Mouse (Mus musculus) erythroblast, embryonic 14.5 days (primary cell): ENCODE measurements around the gene Clca4b. TPM values are rescaled to one million over a fixed set of nuclear protein-coding genes. Genes with fewer than 3 reads are reported as not detected.
"Not testable (repeated sequence)": the region's sequence is repeated elsewhere in the genome, so short reads cannot be mapped to it uniquely, and the experiment has no call there.

Source experiments
- H3K27me3 ChIP-seq: 2 replicates; pipeline ENCODE4 v1.6.1; 2012; ENCODE audit warnings: inconsistent platforms; ENCODE audit not compliant: control insufficient read depth
- H3K36me3 ChIP-seq: 2 replicates; pipeline ENCODE4 v1.6.1; 2012; ENCODE audit warnings: mild to moderate bottlenecking, inconsistent platforms; ENCODE audit not compliant: control insufficient read depth
- H3K4me1 ChIP-seq: 2 replicates; pipeline ENCODE4 v1.6.1; 2012; ENCODE audit warnings: inconsistent platforms; ENCODE audit not compliant: control insufficient read depth
- H3K4me3 ChIP-seq: replicated peaks from 2 replicates; pipeline ENCODE3; 2012; ENCODE audit warnings: moderate library complexity, mild to moderate bottlenecking, inconsistent platforms
- H3K9me3 ChIP-seq: 2 replicates; pipeline ENCODE4 v1.6.1; 2012; ENCODE audit warnings: low read length, inconsistent platforms, mixed read lengths; ENCODE audit not compliant: control insufficient read depth
- GATA1 ChIP-seq: IDR thresholded peaks from 2 replicates; pipeline ENCODE4 v1.6.1; 2012; ENCODE audit warnings: low read length, inconsistent platforms, mixed read lengths
- TAL1 ChIP-seq: IDR thresholded peaks from 3 replicates; pipeline ENCODE4 v1.6.1; 2012; ENCODE audit warnings: low read length, inconsistent platforms, mixed read lengths
- polyA plus RNA-seq: library from polyadenylated mRNA; stranded (reverse); fragments of >175 nt; gene quantifications from 2 replicates; pipeline ENCODE4 v1.2.3, GENCODE M21; 2012

Clca4b gene
- polyA plus RNA-seq, 1 experiment: not detected

DNA sequence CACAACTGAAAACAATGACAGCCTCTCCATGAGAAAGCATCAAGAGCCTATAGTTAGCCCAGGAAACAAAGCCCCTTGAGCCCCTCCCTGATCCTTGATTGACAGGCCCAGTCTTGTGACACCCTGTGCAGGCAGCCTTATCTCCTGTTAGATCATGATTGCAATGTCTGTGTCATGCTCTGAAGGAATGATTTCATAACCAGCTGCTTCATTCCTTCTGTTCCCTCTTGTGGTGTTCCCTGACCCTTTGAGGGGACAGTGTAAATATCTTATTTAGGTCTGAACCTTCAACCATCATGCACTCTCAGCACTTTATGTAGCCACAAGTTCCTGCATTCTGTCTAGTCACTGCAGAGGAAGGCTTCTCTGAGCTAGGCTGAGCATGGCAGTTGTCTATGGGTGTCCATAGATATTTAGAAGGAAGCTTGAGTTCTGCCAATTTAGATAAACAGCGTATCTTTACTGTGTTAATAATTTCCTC lies 722 bp upstream of the Clca4b start:
- TF ChIP-seq GATA1 (no peak), TAL1 (no peak)
- no peaks in the 10 kb centered on the region for H3K4me1 ChIP-seq

GRCm38 (mm10) chr3:144914014-144914413 lies 18.3 kb downstream of the Clca4b start:
- Histone ChIP-seq H3K27me3 (no peaks in the 10 kb centered on the region), H3K4me3 (no peak overlapping the region), H3K9me3 (no peaks in the 10 kb centered on the region), H3K36me3 (no peaks in the 10 kb centered on the region), H3K4me1 (no peaks in the 10 kb centered on the region)
- TF ChIP-seq TAL1: no peak
- no peak for TF ChIP-seq GATA1

More for the DNA sequence above, 722 bp upstream of the Clca4b start:
- Histone ChIP-seq H3K9me3 (no peaks in the 10 kb centered on the region), H3K27me3 (no peaks in the 10 kb centered on the region), H3K36me3 (no peaks in the 10 kb centered on the region), H3K4me3 (no peak overlapping the region)

DNA sequence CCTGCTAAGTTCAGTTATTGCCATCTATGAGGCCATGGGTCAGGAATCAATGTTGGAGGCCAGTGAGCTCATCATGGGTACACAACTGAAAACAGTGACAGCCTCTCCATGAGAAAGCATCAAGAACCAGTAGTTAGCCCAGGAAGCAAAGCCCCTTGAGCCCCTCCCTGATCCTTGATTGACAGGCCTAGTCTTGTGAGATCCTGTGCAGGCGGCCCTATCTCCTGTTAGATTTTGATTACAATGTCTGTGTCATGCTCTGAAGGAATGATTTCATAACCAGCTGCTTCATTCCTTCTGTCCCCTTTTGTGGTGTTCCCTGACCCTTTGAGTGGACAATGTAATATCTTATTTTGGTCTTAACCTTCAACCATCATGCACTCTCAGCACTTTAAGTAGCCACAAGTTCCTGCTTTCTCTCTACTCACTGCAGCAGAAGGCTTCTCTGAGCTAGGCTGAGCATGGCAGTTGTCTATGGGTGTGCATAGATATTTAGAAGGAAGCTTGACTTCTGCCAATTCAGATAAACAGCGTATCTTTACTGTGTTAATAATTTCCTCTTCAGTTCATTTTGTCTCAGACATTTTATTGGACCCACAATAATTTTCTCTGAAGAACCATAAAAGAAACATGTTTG lies 35.2 kb downstream of the Clca4b start:
- no peaks in the 10 kb centered on the region for H3K36me3 ChIP-seq
- TF ChIP-seq GATA1 (no peak), TAL1 (no peak)
- no peaks in the 10 kb centered on the region for H3K4me1 ChIP-seq
- H3K27me3 ChIP-seq: no peaks in the 10 kb centered on the region
- H3K4me3 ChIP-seq: no peak overlapping the region
- peaks cover 2% of the 10 kb centered on the region; the same call in 1 of the 2 replicates for H3K9me3 ChIP-seq

DNA sequence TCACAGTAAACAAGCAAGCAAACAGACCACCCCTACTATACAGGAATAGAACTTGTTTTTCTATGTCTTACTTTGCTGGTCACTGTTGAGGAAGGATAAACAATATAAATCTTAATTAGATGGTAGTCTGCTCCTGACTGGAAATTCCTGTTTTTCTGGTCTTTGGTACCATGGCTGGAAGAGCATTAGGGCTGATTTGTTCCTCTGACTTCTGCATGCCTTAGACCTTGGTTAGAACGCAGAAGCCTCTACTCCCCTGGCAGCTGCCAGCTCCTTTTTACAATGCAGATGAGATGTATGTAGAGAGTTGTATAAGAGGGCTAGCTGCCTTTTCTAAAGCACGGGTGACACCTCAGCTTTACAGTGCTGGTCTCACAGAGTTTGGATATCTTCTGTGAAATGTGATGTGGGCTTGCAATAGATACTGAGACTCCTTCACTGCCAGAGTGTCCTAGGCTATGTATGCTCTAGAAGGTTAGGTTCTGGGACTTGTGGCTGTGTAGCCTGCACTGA lies 42.0 kb downstream of the Clca4b start:
- Histone ChIP-seq H3K4me3 (no peak overlapping the region), H3K9me3 (0 out of 2 replicates have a peak, but pooled peaks cover 2% of the 10 kb centered on the region), H3K27me3 (no peaks in the 10 kb centered on the region), H3K4me1 (no peaks in the 10 kb centered on the region), H3K36me3 (no peaks in the 10 kb centered on the region)
- TF ChIP-seq TAL1: no peak
- TF ChIP-seq GATA1: no peak

DNA sequence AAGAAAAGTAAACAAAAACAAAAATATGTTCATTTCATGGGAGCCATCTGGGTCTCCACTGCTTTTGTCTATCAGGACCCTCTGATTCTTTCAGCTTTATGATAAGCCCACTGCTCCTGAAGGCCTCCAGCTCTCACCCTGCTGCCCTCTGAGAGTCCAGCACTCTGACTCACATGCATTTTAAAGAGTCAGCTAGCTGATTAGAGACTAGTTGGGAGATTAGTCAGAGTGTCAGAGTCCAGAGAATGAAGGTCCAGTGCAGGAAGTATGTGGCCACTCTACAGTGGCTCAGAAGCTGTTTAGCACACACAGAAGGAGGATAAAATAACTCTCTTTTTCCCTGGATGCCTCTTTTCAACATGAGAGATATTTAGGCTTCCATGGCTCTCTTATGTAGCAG lies 45.4 kb downstream of the Clca4b start:
- no peak for TF ChIP-seq TAL1
- TF ChIP-seq GATA1: no peak
- Histone ChIP-seq H3K9me3 (no peaks in the 10 kb centered on the region), H3K36me3 (no peaks in the 10 kb centered on the region), H3K27me3 (no peaks in the 10 kb centered on the region), H3K4me3 (no peak overlapping the region), H3K4me1 (no peaks in the 10 kb centered on the region)

GRCm38 (mm10) chr3:144872012-144872411 lies 60.3 kb downstream of the Clca4b start:
- not testable (repeated sequence) for H3K27me3 ChIP-seq, H3K4me1 ChIP-seq, H3K9me3 ChIP-seq, H3K4me3 ChIP-seq, H3K36me3 ChIP-seq

Other genes starting within 250 kb of the Clca4b start
- 15.0 and 16.1 TPM in 2 replicates for gene Sh3glb1, start 212.2 kb downstream of the Clca4b start, polyA plus RNA-seq
- gene Clca3a1, start 171.6 kb downstream of the Clca4b start, polyA plus RNA-seq: not detected in 2 replicates
- not detected in 2 replicates for gene Clca3a2, start 113.0 kb downstream of the Clca4b start, polyA plus RNA-seq
- not detected in 2 replicates for gene Clca3b, start 83.2 kb downstream of the Clca4b start, polyA plus RNA-seq
- not detected in 2 replicates for gene Clca4a, start 42.5 kb upstream of the Clca4b start, polyA plus RNA-seq
- gene Clca1, start 100.2 kb upstream of the Clca4b start, polyA plus RNA-seq: not detected in 2 replicates
- gene Clca2, start 166.9 kb upstream of the Clca4b start, polyA plus RNA-seq: not detected in 2 replicates
- 0.08 and 0.21 TPM in 2 replicates for gene Odf2l, start 186.1 kb upstream of the Clca4b start, polyA plus RNA-seq